Mouse (Mus musculus) G1E (cell line): ENCODE measurements around the gene Aldh3b2.

ENCODE experiments used
- CTCF ChIP-seq: IDR thresholded peaks from 2 replicates; pipeline ENCODE4 v1.5.1; 2012; ENCODE audit warnings: low read depth, low read length, inconsistent platforms, mixed read lengths
- GATA1 ChIP-seq: IDR thresholded peaks from 2 replicates; pipeline ENCODE4 v1.6.1; 2012; ENCODE audit warnings: borderline replicate concordance, low read length, inconsistent platforms, mixed read lengths

GRCm38 (mm10) chr19:3960211-3960610 lies 11.9 kb upstream of the Aldh3b2 start:
- no peak for TF ChIP-seq CTCF
- no peak for TF ChIP-seq GATA1
